Mouse (Mus musculus) layer of hippocampus, postnatal 36 days (tissue): ENCODE data around the gene Grk1. TPM values are rescaled to one million over a fixed set of nuclear protein-coding genes. Genes with fewer than 3 reads are reported as not detected.

ENCODE experiments used
- DNase-seq, 2 experiments: peaks; one replicate each; pipeline ENCODE4 v3.0.0; 2022
- total RNA-seq, 2 experiments: library from RNA; stranded (reverse); gene quantifications; 2 replicates each; pipeline ENCODE4 v1.2.3; 2021

Grk1 gene
- not detected for total RNA-seq

- no peak for DNase-seq
Measured at GRCm38 (mm10) chr8:13404666-13405131, at the start of gene Grk1. Gene Grk1 (plus strand): TSS chr8:13405081.

- DNase-seq, result no peak
Measured at GRCm38 (mm10) chr8:13356221-13356620, 48.7 kb upstream of the Grk1 start.

- no peak for DNase-seq
Measured at GRCm38 (mm10) chr8:13356681-13357080, 48.2 kb upstream of the Grk1 start.

- no peak for DNase-seq
Measured at GRCm38 (mm10) chr8:13360213-13360612, 44.7 kb upstream of the Grk1 start.

GRCm38 (mm10) chr8:13361865-13362264 lies 43.0 kb upstream of the Grk1 start:
- DNase-seq, result no peak

- no peak for DNase-seq
Measured at GRCm38 (mm10) chr8:13373151-13373662, 31.7 kb upstream of the Grk1 start.

- no peak for DNase-seq
Measured at GRCm38 (mm10) chr8:13381630-13382029, 23.3 kb upstream of the Grk1 start.

- no peak for DNase-seq
Measured at GRCm38 (mm10) chr8:13382536-13382935, 22.3 kb upstream of the Grk1 start.

- DNase-seq, result no peak
Measured at GRCm38 (mm10) chr8:13382999-13383398, 21.9 kb upstream of the Grk1 start.

- no peak for DNase-seq
Measured at GRCm38 (mm10) chr8:13386366-13386765, 18.5 kb upstream of the Grk1 start.

- no peak for DNase-seq
Measured at GRCm38 (mm10) chr8:13387728-13388127, 17.2 kb upstream of the Grk1 start.

GRCm38 (mm10) chr8:13388744-13389143 lies 16.1 kb upstream of the Grk1 start:
- no peak for DNase-seq

- DNase-seq, result no peak
Measured at GRCm38 (mm10) chr8:13393869-13394268, 11.0 kb upstream of the Grk1 start.

GRCm38 (mm10) chr8:13396725-13397124 lies 8.2 kb upstream of the Grk1 start, which contains the start of gene Atp4b:
Gene Atp4b (minus strand): TSS chr8:13396825.
- no peak for DNase-seq

- DNase-seq, result no peak
Measured at GRCm38 (mm10) chr8:13403517-13403916, 1.4 kb upstream of the Grk1 start.

GRCm38 (mm10) chr8:13406011-13406410 lies 1.1 kb downstream of the Grk1 start:
- no peak for DNase-seq

GRCm38 (mm10) chr8:13411597-13411996 lies 6.7 kb downstream of the Grk1 start:
- DNase-seq, result peak; percentile 44 to 65

GRCm38 (mm10) chr8:13412891-13413558 lies 8.1 kb downstream of the Grk1 start:
- peak; percentile 31 to 40 for DNase-seq

GRCm38 (mm10) chr8:13413823-13414390 lies 9.0 kb downstream of the Grk1 start:
- DNase-seq, result no peak

GRCm38 (mm10) chr8:13415879-13416278 lies 11.0 kb downstream of the Grk1 start:
- no peak for DNase-seq

- no peak for DNase-seq
Measured at GRCm38 (mm10) chr8:13419111-13419639, 14.3 kb downstream of the Grk1 start.

GRCm38 (mm10) chr8:13420970-13421369 lies 16.1 kb downstream of the Grk1 start:
- DNase-seq, result no peak

GRCm38 (mm10) chr8:13427351-13427750 lies 22.5 kb downstream of the Grk1 start:
- no peak for DNase-seq

GRCm38 (mm10) chr8:13428156-13428555 lies 23.3 kb downstream of the Grk1 start:
- DNase-seq, result no peak
